Mouse (Mus musculus) liver, adult 2 months (tissue): ENCODE measurements around the gene Itk.

Source experiments
- CTCF ChIP-seq: fragments of 200-500 bp; IDR thresholded peaks from 2 replicates; pipeline ENCODE4 v1.5.1; 2011; ENCODE audit warnings: low read depth, low read length, control low read depth
- POLR2A ChIP-seq: fragments of 200-500 bp; IDR thresholded peaks from 2 replicates; pipeline ENCODE4 v1.6.1; 2011; ENCODE audit warnings: low read length, control low read depth; ENCODE audit not compliant: insufficient read depth; ENCODE audit errors: extremely low read depth

DNA sequence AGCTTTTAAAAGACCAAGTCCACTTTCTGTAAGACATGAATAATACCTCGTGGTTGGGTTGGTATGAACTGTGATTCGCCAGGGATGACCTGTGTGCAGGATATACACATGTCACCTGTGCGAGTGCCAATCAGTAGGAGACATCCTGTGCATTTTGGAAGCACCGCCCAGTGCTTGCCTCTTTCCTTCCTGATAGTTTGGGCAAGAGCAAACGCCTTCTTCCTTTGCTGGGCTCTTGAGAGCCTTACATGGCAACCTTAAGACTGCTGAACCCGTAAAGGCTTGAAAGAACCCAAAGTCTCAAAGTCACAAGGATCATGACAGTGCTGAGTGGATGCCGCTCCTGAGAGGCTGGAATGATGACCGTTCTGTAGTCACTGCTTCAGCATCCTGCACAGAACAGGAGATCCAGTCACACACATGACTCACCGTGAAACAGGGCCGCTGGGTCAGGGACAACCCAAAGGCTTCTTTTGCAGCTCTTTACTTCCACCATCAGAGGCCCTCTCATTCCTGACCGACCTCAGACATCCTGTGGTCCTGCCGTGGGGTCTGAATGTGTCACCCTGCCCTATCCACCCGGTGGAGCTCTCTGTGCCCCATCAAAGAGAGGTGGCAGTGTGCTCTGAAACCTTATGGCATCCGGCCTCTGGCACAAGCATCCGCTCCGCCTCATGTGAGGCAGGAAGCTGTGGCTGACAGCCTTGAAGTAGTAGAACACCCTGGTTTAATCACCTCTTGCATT is 62.9 kb downstream of the Itk start:
- TF ChIP-seq CTCF (no peak), POLR2A (no peak)
